Mouse (Mus musculus) lung, adult 2 months (tissue): ENCODE results near the gene Cmss1.

ENCODE experiments used
- CTCF ChIP-seq: fragments of 200-500 bp; IDR thresholded peaks from 2 replicates; pipeline ENCODE4 v1.5.1; 2011; ENCODE audit warnings: mild to moderate bottlenecking, low read length, control low read depth; ENCODE audit not compliant: insufficient read depth
- POLR2A ChIP-seq: fragments of 200-500 bp; IDR thresholded peaks from 2 replicates; pipeline ENCODE4 v1.6.1; 2011; ENCODE audit warnings: low read depth, mild to moderate bottlenecking, control low read depth, low read length, borderline replicate concordance; ENCODE audit errors: extremely low read depth

DNA sequence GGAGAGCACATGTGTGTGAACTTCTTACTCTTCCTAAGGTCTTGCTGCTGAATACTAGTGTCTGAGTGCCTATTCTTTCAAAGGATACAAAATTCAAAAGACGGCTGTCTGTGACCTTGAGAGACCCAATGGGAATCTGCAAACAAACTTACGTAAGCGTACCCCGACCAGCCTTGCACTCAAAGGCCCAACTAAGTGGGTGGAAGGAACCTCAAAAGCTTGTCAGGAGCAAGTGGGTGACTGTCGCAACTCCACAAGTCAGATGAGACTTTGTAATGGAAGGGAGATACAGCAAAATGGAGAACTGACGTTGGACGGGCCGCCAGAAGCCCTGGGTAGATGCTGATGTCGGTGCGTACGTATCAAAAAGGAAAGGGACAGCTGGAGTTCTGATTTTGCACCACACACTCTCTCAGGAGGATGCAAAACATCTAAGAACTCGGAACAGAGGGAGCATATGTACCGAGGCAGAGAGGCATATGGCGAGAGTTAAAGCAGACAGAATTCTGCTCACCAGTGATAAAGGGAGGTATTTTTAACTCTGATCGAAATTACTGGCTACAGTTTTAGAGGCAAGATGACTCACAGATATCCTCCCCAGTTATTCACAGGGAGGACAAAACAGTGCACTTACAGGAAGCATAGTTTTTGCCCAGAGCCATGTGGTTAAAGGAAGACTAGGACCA, 217.0 kb downstream of the Cmss1 start:
- no peak for TF ChIP-seq POLR2A
- no peak for TF ChIP-seq CTCF
